Mouse (Mus musculus): Measurements from ENCODE around the gene Trank1.

DNA sequence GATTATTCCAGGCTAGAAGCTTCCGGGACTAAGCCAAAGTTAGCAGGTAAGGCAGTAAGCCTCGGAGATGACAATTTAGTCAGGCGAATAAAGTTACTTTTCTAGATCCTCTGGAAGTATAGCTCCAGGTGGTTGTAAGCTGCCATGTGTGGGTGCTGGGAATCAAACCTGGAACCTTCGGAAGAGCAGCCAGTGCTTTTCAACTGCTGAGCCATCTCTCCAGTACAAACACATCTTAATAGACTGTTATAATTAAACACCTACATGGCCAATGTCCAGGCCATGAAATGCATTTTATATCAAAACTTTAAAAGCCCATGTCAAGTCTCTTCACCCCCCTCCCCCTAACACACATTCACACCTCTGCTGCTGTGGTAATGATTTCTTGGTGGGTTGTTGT is 23.6 kb upstream of the Trank1 start:
- TF ChIP-seq USF1 (IDR thresholded peaks at IDR 0.05; ENCODE audit: low read depth): no peak
- no peak for TF ChIP-seq POLR2A (IDR thresholded peaks at IDR 0.05; ENCODE audit: insufficient read length, low read depth)
- no peak for TF ChIP-seq CEBPB (IDR thresholded peaks at IDR 0.05; ENCODE audit: insufficient read depth, poor library complexity, severe bottlenecking)
- no peak for TF ChIP-seq MAX (IDR thresholded peaks at IDR 0.05; ENCODE audit: low read depth)
- no peak for TF ChIP-seq TCF12 (IDR thresholded peaks at IDR 0.05; ENCODE audit: insufficient read depth, poor library complexity, severe bottlenecking)
- TF ChIP-seq TCF3 (IDR thresholded peaks at IDR 0.05; ENCODE audit: insufficient read length, low read depth): no peak
- TF ChIP-seq E2F4 (IDR thresholded peaks at IDR 0.05; ENCODE audit: insufficient read depth): no peak
- no peak for TF ChIP-seq POLR2AphosphoS2 (IDR thresholded peaks at IDR 0.05; ENCODE audit: insufficient read length, low read depth)
